Mouse (Mus musculus): Measurements from ENCODE around the gene Gm37240.

DNA sequence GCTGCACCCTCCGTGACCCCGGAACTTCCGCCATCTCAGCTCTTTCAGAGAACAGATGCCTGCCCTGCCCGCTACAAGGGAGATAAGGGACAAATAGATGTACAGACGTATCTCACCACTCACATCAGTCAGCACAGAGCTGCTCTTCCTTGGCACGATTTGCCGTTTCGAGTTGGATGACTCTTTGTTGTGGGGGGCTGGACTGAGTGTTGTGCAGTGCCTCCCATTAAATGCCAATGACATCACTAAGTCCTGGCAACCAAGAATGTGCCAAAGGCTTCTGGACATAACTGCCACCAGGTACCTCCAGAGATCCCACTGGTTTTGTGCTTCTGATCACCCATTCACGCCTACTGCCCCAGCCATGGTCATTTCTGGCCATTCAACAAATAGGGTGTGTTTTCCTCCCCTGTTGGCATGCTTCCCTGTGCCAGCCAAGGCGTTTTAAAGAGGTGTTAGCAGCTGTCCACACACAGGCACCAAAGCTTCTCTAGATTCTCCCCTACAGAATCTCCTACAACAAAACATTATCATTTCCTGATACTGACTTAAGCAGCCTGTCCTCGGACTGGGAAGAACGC is 1233.0 kb downstream of the Gm37240 start:
- no peak for TF ChIP-seq CTCF (IDR thresholded peaks at IDR 0.05; ENCODE audit: low read depth, low read length)
- TF ChIP-seq POLR2A (IDR thresholded peaks at IDR 0.05; ENCODE audit: borderline replicate concordance, low read depth, low read length), result no peak

All from bone marrow macrophage, adult 2 months (primary cell).